Mouse (Mus musculus) retina, postnatal 1 day (tissue): ENCODE measurements around the gene Ppp1r13l.
A peak's percentile ranks its signal among the peaks of the same experiment; 100 is the strongest.

Experiments
- DNase-seq: peaks from one replicate; pipeline ENCODE4 v3.0.0-alpha.2; 2012

Ppp1r13l gene

DNA sequence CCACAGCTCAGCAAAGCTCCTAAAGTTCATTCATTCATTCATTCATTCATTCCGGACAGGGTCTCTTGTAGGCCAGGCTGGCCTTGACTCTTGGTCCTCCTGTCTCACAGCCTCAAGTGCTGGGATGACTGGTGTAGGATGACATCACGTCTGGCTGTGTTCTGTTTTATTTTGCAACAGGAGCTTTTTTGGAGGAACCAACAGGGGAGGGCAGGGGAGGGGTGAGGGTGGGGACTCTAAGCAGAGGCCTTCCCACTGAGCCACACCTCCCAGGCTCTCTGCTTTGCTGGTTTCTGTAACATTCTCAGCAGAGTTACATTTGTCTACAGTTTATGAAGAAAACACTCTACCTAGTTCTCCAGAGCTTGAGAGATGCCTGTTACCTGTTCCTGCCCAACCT is 21.5 kb upstream of the Ppp1r13l start:
- DNase-seq = no peak

DNA sequence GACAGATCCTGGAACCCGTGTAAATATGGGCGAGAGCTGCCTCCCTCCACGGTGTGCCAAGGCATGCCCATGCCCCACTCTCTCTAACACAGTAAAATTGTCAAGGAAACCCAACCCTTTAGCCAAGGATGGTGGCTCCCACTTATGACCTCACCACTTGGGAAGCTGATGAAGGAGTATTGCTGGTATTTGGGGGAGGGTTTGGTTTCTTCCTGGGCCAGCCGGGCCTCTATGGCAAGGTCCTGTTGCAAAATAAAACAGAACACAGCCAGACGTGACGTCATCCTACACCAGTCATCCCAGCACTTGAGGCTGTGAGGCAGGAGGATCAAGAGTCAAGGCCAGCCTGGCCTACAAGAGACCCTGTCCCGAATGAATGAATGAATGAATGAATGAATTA is 21.0 kb upstream of the Ppp1r13l start:
- DNase-seq = no peak

DNA sequence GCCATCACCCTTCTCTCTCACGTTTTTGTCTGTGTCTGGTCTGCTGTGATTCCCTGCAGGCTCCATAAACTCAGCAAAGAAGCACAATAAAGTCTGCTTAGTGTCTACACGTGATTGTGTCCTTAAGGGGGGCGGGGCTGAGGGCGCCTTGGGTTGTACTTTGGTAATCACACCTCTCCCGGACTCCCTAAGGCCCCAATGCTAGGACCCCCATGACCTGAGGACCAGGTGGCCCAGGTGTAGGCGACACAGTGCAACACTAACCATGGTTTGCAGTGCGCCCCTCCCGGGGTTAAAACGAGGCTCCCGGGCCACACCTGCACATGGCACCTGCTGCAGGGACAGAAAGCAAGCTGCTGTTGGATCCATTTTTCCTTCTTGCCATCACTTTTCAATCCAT is 18.3 kb upstream of the Ppp1r13l start:
- no peak for DNase-seq

DNA sequence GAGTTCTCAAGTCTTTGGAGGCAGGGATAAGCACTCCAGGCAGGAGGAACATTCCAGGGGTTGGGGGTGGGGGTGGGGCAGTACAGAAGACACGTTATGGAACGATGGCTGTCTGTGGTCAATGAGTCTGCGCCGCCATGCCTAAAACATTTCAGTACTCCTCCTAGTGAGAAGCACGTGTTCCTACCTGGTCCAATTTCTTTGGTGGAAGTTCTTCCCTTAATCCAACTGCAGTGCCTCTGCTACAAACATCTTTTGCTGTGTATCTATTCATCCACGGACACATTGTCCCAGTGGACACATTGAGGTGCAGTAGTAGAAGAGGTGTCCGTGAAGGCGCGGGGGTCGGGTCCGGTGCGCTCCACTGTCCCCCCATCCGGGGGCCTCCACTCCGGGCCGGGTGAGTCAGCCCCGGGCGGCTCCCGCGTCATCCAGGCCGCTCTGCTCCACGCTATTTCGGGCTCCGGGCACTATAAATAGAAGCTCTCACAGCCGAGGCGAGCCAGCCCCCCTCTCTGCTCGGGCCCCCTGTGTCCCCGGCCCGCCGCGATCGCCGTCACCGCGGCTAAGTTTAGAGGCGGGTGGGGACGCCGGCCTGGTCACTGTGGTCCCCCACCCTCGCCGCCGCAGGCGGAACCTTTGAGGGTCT is 17.7 kb upstream of the Ppp1r13l start:
- peak; percentile 41 for DNase-seq

DNA sequence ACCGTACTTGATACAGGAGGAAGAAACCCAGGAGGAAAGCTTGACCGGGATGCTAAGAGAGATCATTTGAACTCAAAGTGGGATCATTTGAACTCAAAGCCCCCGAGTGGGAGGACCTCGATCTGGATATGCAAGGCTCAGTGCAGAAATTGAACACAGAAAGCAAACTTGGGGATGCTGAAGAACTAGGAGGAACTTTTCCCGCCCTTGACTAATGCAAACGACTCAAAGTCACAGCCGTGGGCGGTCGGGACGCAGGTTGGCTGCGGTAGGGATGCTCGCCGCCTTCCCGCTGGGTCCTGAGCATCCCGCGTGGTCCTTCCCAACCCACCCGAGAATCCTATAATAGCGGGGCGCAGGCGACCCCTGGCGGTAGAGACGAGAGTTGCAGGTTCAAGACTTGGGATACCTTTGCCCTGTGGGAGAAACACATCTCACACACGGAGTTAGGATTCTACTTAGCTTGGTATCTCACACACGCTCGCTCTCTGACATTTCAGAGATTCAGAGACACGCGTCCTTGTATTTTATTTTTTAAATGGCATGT is 17.0 kb upstream of the Ppp1r13l start:
- DNase-seq = peak; percentile 92

DNA sequence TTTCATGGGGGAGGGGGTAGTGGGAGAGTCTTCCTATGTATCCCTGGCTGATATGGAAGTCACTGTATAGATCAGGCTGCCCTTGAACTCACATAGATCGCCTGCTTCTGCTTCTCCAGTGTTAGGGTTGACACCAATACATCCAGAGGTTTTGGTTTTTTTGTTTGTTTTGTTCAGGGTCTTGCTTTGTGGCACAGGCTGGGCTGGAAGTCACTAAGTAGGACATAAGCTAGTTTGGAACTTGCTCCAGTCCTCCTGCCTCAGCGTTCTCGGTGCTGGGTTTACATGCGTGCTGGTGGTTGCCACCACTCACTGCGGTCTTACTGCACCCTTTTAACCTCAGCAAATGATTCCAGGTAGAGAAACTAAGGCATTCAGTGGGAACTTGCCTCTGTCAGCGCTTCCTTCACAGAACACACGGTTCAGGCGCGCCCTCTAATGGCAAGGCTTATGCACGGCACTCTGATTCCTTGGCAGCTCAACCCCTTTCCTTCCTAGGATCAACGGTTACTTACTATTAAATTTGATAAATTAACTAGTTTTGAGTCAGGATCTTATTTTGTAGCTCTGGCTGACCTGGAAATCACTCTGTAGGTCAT is 16.2 kb upstream of the Ppp1r13l start:
- DNase-seq = peak; percentile 84

DNA sequence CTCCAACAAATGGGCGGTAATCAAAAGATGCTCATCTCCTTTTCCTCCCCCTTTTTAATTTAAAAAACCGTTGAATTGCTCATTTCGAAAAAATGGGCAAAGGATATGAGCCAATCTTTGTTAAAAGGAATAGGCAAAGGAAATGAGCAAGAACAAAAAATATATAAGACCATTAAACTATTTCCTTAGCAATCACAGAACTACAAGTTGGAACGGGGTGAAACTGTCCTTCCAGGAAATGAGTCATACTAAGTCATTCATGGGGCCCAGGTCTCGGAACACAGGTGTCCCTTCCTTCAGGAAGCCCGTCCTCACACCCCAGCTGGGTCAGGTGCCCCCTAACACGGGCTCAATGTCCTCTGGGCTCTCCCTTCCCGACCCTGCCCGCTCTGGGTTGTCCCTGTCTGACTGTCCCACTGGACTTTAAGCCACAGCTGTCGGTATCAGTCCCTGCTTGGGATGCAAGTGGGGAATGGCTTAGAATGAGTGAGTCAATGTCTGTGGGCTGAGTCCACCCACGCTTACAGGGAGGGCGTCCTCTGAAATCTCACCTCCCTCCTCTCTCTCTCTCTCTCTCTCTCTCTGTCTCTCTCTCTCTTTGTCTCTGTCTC is 15.2 kb upstream of the Ppp1r13l start, which contains the start of gene Ercc1:
Ercc1 (plus strand) TSS at position 542 of the 611 bp plus-strand sequence.
- no peak for DNase-seq

DNA sequence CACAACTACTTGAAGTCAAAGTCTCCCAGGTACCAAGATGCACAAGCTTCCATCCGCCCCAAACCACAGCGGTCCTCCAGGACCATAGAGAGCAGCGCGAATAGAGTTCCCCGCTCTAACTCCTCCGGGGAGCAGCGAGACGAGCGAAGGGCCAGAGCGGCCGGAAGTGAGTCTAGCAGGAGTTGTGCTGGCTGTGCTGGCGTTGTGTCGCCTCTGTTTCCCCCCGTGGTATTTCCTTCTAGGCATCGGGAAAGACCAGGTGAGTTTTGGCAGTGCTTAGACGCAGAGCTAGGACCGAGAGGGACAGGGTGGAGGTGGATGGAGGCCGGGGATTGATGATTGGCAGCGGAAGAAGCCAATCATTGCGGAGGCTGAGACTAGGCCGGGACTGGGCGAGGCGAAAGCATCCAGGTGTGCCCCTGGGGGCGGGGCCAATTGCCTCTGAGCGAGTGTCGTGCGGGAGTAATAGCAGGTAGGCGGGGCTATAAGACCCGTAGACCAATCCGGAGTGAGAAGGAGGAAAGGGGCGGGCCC is 14.5 kb upstream of the Ppp1r13l start:
- DNase-seq = peak; percentile 97

DNA sequence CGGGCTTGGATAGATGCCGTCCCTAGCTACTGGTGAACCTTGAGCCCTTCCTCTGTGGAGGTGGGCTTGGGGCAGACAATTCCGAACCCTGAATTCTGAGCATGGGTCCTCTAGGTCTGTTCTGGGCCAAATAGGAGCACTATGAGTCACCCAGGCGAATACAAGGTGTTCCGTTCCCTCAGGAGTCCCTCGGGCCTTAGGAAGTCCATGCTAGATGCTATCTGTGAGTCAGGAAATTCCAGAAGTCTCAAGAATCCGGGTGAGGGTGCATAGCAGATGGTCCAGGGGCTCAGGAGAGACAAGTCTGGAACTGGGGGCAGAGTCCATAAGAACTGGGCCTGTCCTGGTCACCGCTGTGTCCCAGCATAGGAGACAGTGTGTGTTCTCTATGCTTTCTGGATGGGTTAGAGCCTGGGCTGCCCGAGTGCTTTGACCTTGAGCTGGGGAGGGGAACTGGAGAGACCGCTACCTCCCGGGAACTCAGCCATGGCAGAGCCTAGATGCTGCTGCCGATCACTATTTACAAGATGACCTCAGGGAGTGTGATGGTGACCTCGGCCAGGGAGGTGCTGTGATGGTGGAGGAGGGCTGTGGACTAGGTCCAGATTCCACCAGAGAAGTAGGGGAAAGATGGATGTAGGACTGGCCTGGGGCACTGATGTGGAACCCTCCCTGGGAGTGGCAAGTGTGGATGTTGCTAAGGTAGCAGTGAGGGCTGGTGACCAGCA is 10.2 kb upstream of the Ppp1r13l start:
- DNase-seq = no peak

DNA sequence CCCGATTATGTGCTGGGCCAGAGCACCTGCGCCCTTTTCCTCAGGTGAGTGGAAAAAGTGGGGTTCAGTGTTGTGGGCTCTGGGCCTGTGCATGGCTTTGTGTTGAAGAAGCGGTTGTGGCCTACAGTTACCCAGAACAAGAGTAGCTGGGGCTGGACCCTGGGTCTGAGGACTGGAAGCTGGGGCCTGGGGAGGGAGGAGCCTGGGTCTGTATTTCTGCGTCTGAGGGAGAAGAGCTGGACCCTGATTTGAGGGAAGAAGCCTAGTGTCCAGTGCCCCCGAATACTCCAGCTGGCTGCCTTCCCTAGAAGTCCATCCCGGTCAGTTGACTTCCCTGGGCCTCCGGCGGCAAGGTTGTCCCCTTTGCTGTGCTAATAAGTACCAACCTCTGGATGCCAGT is 9.3 kb upstream of the Ppp1r13l start:
- no peak for DNase-seq

DNA sequence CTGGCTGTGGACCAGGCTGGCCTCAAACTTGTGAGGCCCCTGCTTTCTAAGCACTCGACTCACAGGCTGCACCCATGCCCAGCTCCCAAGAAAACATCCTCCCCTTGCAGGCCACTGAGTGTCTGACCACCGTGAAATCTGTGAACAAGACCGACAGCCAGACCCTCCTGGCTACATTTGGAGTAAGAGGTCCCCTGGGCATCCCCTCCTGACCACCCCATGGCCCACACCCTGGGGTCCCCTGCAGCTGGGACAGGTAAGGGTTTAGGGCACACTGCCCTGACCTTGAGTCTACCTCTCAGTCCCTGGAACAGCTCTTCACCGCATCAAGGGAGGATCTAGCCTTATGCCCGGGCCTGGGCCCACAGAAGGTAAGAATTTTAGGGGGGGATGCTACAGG is 4.6 kb upstream of the Ppp1r13l start:
- no peak for DNase-seq

DNA sequence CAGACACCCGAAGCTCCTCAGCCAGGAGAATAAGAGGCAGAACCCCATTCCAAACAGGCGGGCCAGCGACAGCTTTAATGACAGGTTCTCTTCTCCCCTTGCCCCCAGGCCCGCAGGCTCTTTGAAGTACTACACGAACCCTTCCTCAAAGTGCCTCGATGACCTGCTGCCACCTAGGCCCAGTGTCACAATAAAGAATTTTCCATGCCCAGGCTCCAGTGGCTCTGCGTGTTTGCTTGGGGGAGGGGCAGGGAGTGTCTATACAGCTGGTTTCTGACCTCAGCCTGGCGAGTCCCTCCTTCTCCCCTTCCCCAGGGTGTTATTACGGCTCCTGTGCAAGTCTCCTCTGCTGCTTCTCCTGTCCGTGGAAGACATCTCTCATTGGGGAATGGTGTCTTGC is 3.2 kb upstream of the Ppp1r13l start:
- no peak for DNase-seq

DNA sequence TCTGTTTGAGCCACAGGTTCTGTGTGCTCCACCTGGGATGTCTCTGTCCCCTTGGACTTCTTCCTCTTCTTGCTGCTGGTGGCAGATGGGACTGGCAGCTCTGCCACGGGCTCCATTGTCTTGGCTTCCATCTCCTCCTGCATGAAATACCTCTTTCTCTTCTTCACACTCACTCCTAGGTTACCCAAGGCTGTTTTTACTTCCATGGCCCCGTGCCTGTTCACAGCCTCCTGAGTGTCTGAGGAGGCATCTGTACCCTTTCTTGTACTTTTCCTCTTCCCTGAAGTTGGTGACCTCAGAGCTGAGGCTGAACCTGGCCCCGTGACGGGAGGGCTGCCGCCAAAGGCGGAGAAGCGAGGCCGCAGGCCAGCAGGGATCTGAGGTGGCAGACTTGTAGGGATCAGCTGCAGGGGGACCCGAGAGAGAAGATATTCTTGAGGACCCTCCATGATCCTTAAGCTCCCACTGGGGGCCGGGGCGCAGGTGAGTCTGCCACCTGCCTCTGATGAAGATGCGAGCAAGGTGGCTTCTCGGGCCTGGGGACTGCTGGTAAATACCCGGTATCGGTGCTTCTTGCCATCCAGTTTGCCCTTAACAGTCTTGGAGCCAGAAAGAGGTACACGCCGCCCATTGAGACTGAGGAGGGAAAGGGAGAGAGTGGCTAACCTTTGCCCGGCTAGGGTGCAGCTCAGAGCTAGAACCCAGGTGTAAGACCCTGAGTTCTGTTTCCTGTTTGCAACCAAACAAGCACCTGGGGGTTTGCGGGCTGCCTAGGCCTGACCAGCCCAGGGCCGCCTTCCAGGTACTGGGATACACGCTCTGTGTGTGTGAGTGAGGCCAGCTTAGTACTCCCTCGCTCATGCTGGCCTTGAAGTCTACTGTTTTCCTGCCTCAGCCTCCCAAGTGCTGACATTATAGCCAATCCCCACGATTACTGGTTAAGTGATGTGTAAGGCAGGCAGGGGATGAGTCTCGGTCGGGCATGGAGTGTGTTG is 1.9 kb upstream of the Ppp1r13l start:
- DNase-seq = no peak

DNA sequence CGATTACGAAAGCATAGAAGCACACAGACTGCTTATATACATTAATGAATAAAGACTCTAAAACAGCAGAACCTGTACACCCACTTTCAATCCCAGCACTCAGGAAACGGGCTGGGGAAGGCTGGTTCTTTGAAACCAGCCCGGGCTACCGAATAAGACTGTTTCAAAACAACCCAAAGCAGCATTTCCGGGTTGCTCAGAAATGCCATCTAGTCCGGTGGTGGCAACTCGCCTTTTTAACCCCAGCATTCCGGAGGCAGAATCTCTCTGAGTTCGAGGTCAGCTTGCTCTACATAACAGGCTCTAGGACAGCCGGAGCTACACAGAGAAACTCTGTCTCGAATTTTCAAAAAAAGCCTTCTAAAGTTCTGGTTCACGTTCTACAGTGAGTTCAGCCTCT is 915 bp upstream of the Ppp1r13l start:
- DNase-seq = no peak

DNA sequence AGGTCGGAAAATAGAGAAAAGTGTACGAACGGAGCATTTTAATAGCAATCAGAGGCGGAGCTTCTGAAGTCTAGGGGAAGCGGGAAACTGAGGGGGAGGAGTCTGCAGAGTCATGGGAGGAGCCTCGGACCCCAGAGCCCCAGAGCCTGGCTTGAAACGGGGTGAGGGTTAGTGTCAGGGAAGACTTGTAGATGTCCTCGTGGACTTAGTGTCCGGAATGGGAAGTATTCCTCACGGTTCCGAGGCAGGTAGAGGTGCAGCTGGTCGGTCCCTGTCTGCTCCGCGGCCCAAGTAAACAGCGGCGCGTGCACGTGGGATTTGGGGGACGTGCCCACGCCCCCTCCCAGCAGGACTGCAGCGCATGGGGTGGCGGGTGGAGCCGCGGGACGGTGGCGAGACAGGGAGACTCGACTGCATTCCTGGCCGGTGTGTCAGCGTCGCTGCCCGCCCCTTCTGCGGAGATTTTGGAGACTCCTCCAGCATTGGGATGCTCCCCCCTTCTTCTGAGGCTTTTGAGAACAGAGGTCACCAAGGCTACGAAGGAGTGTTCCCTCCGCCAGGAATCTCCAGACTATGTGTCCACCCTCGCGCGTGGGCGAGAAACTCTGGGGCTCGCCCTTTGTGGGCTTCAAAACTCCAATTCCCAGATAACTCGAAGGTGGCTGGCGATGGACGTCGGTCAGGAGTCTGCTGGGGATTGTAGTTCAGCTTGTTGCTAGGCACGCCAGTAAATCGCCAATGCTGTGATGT is 518 bp downstream of the Ppp1r13l start:
- DNase-seq = peak; percentile 91

DNA sequence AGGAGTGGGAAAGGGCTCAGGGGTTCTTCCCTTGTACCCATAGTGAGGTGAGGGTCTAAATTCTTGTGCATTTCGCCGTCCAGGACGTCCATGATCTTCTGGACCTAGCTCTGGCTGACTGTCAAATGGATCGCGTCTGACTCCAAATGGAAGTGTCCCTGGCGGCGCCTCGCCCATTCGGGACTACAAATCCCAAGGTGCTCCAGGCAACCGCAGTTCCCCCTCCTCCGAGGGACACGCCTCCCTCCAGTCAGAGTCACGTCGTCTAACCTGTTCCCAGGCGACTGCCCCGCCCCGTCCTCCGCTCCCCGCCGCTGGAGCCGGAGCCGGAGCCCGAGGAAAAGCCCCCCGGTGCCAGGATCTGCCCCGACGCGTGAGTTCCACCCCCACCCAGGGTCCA is 1.4 kb downstream of the Ppp1r13l start:
- peak; percentile 92 for DNase-seq

DNA sequence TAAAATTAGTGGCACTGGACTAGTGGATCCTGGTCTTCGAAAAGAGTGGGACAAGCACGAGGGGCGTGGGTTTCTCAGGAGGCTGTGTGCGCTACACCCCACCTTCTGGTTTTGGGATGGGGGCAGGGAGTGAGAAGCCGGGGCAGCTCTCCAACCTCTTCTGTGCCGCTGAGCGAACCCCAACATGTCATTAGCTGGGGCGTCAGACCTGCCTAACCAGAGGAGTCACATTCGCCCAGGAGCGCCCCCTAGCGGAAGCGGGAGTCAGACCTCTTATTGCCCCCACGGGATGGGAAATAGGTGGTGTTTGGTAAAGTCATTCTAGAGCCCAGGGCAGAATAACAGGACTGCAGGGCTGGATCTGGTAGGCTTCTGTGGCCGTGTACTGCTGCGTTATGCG is 2.2 kb downstream of the Ppp1r13l start:
- peak; percentile 72 for DNase-seq

DNA sequence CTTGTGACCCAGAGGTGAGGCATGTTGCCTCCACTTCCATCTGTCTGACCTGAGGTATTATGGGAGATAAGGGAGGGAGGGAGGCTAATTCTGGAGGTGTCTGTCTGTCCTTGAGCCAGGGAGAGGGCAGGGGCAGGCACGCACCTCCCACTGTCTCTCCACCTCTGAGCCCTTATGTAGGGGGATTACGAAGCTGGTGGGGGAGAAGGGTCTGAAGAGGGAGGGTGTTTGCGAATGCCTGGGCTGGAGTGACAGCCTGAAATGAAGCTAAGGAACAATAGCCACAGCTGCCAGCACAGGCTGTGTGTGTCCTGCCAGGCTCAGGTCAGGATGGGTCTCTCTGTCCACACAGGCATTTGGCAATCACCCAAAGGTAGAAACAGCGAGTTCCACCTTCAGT is 2.7 kb downstream of the Ppp1r13l start:
- DNase-seq = peak; percentile 71

DNA sequence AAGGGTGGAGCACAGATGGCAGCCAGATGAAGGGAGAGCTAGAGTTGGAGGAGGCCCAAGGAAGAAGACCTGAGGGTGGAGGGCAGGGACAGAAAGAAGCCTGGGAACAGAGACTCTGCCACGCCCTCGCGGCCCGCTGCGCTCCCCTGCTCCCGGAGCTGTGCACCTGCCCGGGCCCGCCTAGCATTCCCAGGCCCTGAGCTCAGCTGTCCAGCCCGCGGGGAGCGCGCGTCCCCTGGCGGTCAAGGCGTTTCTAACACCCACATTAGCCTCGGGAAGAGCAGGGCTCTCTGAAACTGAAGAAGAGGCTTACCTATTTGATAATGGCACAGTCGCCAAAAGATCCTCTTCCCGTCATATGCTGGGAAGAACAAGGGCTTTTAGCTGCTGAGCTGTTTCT is 4.3 kb downstream of the Ppp1r13l start:
- peak; percentile 78 for DNase-seq

DNA sequence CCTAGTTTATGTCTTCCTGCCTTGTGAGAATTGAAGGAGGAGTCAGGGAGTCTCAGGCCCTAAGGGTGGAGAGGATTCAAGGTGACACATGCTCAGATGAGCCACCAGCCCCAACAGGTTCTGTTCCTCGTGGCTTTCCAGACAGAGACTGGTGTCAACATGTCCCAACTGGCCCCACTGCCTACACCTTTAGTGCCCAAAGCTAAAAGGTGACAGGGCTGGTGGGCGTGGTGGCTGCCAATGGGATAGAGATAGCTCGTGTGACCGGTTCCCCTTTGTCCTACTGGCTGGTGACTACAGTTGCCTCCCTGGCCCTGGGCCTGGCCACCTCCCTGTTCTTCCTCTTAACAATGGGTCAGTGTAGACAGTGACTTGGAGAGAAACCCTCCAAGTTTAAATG is 5.8 kb downstream of the Ppp1r13l start:
- no peak for DNase-seq

DNA sequence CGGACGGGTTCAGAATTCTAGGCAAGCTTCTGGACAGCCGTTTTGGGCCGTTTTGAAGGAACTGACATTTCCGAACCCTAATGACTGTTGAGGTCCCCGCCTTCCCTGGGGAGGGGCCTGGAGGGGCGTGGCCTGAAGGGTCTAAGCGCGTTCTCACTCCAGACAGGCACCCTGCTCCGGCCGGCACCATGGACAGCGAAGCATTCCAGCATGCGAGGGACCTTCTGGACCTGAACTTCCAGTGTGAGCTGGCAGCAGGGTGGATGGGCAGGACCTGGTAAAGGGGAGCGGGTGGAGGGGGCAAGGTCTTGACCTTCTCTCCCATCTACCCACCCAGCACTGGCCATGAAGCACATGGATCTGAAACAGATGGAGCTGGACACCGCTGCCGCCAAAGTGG is 8.8 kb downstream of the Ppp1r13l start:
- no peak for DNase-seq
